Mouse (Mus musculus) cerebellum, adult 2 months (tissue): ENCODE results near the gene Urgcp. TPM values are rescaled to one million over a fixed set of nuclear protein-coding genes. Genes with fewer than 3 reads are reported as not detected.
"Not testable (repeated sequence)": the region's sequence is repeated elsewhere in the genome, so short reads cannot be mapped to it uniquely, and the experiment has no call there.

Experiments
- DNase-seq, 2 experiments: peaks; one replicate each; pipeline ENCODE4 v3.0.0; 2021
- H3K27ac ChIP-seq: fragments of 200-500 bp; 2 replicates; pipeline ENCODE4 v1.5.1; 2012; ENCODE audit warnings: low read length, control low read depth, inconsistent platforms; ENCODE audit not compliant: insufficient read depth
- H3K27me3 ChIP-seq: fragments of 200-500 bp; 2 replicates; pipeline ENCODE4 v1.6.1; 2012; ENCODE audit warnings: inconsistent platforms, mild to moderate bottlenecking, low read length, moderate library complexity; ENCODE audit not compliant: control insufficient read depth, insufficient read depth
- H3K4me1 ChIP-seq: fragments of 200-500 bp; 2 replicates; pipeline ENCODE4 v1.6.1; 2011; ENCODE audit warnings: low read length; ENCODE audit not compliant: control insufficient read depth, insufficient read depth
- H3K4me3 ChIP-seq: fragments of 200-500 bp; replicated peaks from 2 replicates; pipeline ENCODE3; 2011; ENCODE audit warnings: mild to moderate bottlenecking, low read depth, low read length, control low read depth; ENCODE audit not compliant: insufficient read depth
- CTCF ChIP-seq: fragments of 200-500 bp; IDR thresholded peaks from 2 replicates; pipeline ENCODE4 v1.5.1; 2011; ENCODE audit warnings: low read depth, mild to moderate bottlenecking, control low read depth, low read length, moderate library complexity, borderline replicate concordance; ENCODE audit not compliant: insufficient read depth
- POLR2A ChIP-seq: fragments of 200-500 bp; IDR thresholded peaks from 2 replicates; pipeline ENCODE4 v1.6.1; 2011; ENCODE audit warnings: low read length, control low read depth, borderline replicate concordance; ENCODE audit not compliant: insufficient read depth
- WGBS: fragments of 180-500 bp; shearing (Covaris S2); methylation state at CpG from one replicate; pipeline ENCODE4 v1.1.7; 2018; 5-methylcytosine and 5-hydroxymethylcytosine counted together
- polyA plus RNA-seq: library from polyadenylated mRNA; depleted of rRNA; stranded (reverse); fragments of >200 nt; gene quantifications from 2 replicates; pipeline ENCODE4 v1.2.3, GENCODE M21; 2012; rRNA removed

Urgcp gene
- polyA plus RNA-seq = 36.4 and 37.9 TPM in 2 replicates

- TF ChIP-seq POLR2A (peak; percentile 97), CTCF (no peak)
- peak; percentile 93 to 97 for DNase-seq
- H3K4me3 ChIP-seq = peak within 1 kb of the TSS; percentile 74
- under 1% methylated on average over 68 of the region's 68 CpGs for WGBS
- peak within 1 kb of the TSS; percentile 88 for H3K27ac ChIP-seq
- peaks cover 3% of the 10 kb centered on the region; the same call in 1 of the 2 replicates for H3K4me1 ChIP-seq
- no peaks in the 10 kb centered on the region for H3K27me3 ChIP-seq
Measured at GRCm38 (mm10) chr11:5761820-5762632, at the start of gene Urgcp. TSS of gene Urgcp (minus strand) at chr11:5762376.

- H3K27me3 ChIP-seq, H3K4me3 ChIP-seq, DNase-seq, H3K4me1 ChIP-seq, H3K27ac ChIP-seq: not testable (repeated sequence)
- WGBS = 85% methylated on average over 4 of the region's 4 CpGs
Measured at GRCm38 (mm10) chr11:5809487-5809886, 47.3 kb upstream of the Urgcp start.

- no peak for DNase-seq
- TF ChIP-seq POLR2A (no peak), CTCF (no peak)
- Histone ChIP-seq H3K27me3 (no peaks in the 10 kb centered on the region), H3K27ac (no peak overlapping the region), H3K4me3 (no peak overlapping the region), H3K4me1 (peaks cover 5% of the 10 kb centered on the region; the same call in 1 of the 2 replicates)
- 77% methylated on average over 9 of the region's 9 CpGs for WGBS
Measured at GRCm38 (mm10) chr11:5807956-5808355, 45.8 kb upstream of the Urgcp start.

DNA sequence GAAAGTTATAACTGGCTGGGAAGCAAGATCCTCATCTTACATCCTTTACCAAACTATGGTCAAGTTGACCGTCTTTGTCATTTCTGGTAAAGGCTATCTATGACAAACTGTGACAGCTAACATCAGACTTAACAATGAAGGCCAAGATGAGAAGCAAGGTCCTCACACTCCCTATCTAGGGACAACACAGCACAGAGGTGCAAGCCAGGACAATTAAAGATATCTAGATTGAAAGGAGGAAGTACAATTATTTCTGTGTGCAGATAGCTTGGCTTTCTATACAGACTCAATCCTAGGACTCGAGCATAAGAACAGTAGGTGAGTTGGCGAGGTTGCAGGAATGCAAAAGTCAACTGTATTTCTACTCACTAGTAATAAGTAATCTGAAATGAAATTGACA is 43.5 kb upstream of the Urgcp start:
- Histone ChIP-seq H3K27me3 (no peaks in the 10 kb centered on the region), H3K4me3 (no peak overlapping the region), H3K27ac (no peak overlapping the region), H3K4me1 (peaks cover 5% of the 10 kb centered on the region; the same call in 1 of the 2 replicates)
- WGBS = 81% methylated on average over 3 of the region's 3 CpGs
- no peak for DNase-seq
- no peak for TF ChIP-seq CTCF
- TF ChIP-seq POLR2A = no peak

DNA sequence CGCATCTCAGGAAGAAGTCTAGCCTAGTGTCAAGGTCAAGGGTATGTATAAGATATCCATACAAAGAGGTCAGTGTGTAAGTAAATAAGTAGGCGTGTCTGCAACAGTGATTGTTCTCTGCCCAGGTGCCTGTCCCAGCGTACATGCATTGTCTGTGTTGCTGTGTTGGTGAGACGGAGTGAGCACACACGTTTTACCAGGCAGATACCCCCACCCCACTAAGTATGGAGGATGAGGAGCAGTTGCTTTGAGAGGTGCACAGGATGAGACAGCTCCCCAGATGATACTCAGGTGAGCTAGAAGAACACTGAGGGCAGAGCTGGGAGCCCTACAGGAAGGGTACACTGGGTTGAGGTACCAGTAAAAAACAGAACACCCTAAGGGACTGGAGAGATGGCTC is 42.0 kb upstream of the Urgcp start:
- Histone ChIP-seq H3K4me1 (peaks cover 5% of the 10 kb centered on the region; the same call in 1 of the 2 replicates), H3K4me3 (no peak overlapping the region), H3K27me3 (no peaks in the 10 kb centered on the region), H3K27ac (no peak overlapping the region)
- 74% methylated on average over 5 of the region's 5 CpGs for WGBS
- DNase-seq = no peak
- TF ChIP-seq POLR2A = no peak
- TF ChIP-seq CTCF = no peak

- no peak for DNase-seq
- WGBS = 32% methylated on average over 8 of the region's 8 CpGs
- no peak within 1 kb of the TSS for H3K27ac ChIP-seq
- TF ChIP-seq POLR2A (no peak), CTCF (no peak)
- no peak within 1 kb of the TSS for H3K4me3 ChIP-seq
- H3K27me3 ChIP-seq = no peaks in the 10 kb centered on the region
- peaks cover 5% of the 10 kb centered on the region; the same call in 1 of the 2 replicates for H3K4me1 ChIP-seq
Measured at GRCm38 (mm10) chr11:5803551-5803981, 41.4 kb upstream of the Urgcp start, which contains the start of gene Pgam2. TSS of gene Pgam2 (minus strand) at chr11:5803733.

- Histone ChIP-seq H3K27me3 (no peaks in the 10 kb centered on the region), H3K4me3 (no peak overlapping the region), H3K27ac (no peak overlapping the region), H3K4me1 (peaks cover 5% of the 10 kb centered on the region; the same call in 1 of the 2 replicates)
- WGBS = 68% methylated on average over 8 of the region's 8 CpGs
- no peak for DNase-seq
- no peak for TF ChIP-seq CTCF
- TF ChIP-seq POLR2A = no peak
Measured at GRCm38 (mm10) chr11:5802457-5803217, 40.5 kb upstream of the Urgcp start.
